ENCODE assay signal across 8 mouse cellular contexts in genomic region chr5:148897941-148898417, GRCm38 (mm10). TPM values are rescaled to one million over a fixed set of nuclear protein-coding genes. Genes with fewer than 3 reads are reported as not detected.
DNase-seq lines count a peak whose midpoint lies in the region; ATAC-seq lines count a peak whose summit lies in the region.

No protein-coding gene starts in this region.

- H3K9me3 ChIP-seq in kidney, embryonic 14.5 days (ENCODE audit: control insufficient read depth, low read length) = no peaks in the 10 kb centered on the region

- 62% methylated on average over 12 of the region's 12 CpGs for WGBS in kidney, embryonic 14.5 days

- no peak for ATAC-seq in kidney, embryonic 14.5 days (ENCODE audit: low FRiP score, low TSS enrichment)

- no peaks in the 10 kb centered on the region for H3K27me3 ChIP-seq in kidney, embryonic 14.5 days (ENCODE audit: control insufficient read depth, insufficient read depth, low read length)

- no peak overlapping the region for H3K4me2 ChIP-seq in kidney, embryonic 14.5 days (replicated peaks; ENCODE audit: low read depth, low read length)

- no peak overlapping the region for H3K27ac ChIP-seq in kidney, embryonic 14.5 days (ENCODE audit: low read depth, low read length)

- peaks cover 5% of the 10 kb centered on the region; the same call in 1 of the 2 replicates for H3K4me1 ChIP-seq in kidney, embryonic 14.5 days (ENCODE audit: control insufficient read depth, insufficient read depth, low read length)

- H3K4me3 ChIP-seq in kidney, embryonic 14.5 days (ENCODE audit: low read length) = no peak overlapping the region

- peaks cover 4% of the 10 kb centered on the region; the same call in 1 of the 2 replicates for H3K36me3 ChIP-seq in kidney, embryonic 14.5 days (ENCODE audit: control insufficient read depth, insufficient read depth, low read length)

- peak; percentile 30 for DNase-seq in kidney, adult 11 months
- DNase-seq in c-Kit-negative CD71-positive TER-119-positive erythroid progenitor cells, embryonic 14.5 days (ENCODE audit: low read depth, low spot score) = peak; percentile 26
- DNase-seq in heart, postnatal 4 days = peak; percentile 37
- DNase-seq in lung, postnatal 14 days = peak; percentile 33
- DNase-seq in spleen, adult 12 weeks (ENCODE audit: low spot score) = no peak
- no peak for DNase-seq in adrenal gland, postnatal 4 days (ENCODE audit: low spot score in 2 of 2)
- DNase-seq in cerebellum, adult 18-20 months = no peak

- H3K9ac ChIP-seq in kidney, embryonic 14.5 days (ENCODE audit: low read depth, low read length) = no peak overlapping the region

RNA-seq across cellular contexts. Expression of gene Katnal1, which starts 31.1 kb away (rescaled TPM):
- polyA plus RNA-seq in kidney, embryonic 14.5 days (2014; fragmentation: Nextera tagmentation; extraction: Ambion mirVana) = 7.7 and 13.3 TPM in 2 replicates
- total RNA-seq in heart, postnatal 4 days (2021) = 10 to 100 TPM in 1 of 2 experiments, 1 to 10 TPM in 1; 9.6 to 11.0 TPM
- 10 to 100 TPM; 10.1 to 12.8 TPM for total RNA-seq in adrenal gland, postnatal 4 days (2021)

Comparison
In these comparisons a context has a peak if more than half of its experiments do, and no peak if none do; other contexts are left out.
1. DNase-seq: peak in kidney, adult 11 months (single experiment), c-Kit-negative CD71-positive TER-119-positive erythroid progenitor cells, embryonic 14.5 days (single experiment), heart, postnatal 4 days (single experiment) and lung, postnatal 14 days (single experiment); none in spleen, adult 12 weeks (single experiment), adrenal gland, postnatal 4 days (0 of 2) and cerebellum, adult 18-20 months (0 of 2).